12 mouse cellular contexts compared by ENCODE assay signal in genomic region chrX:99456363-99456762, GRCm38 (mm10). TPM values are rescaled to one million over a fixed set of nuclear protein-coding genes. Genes with fewer than 3 reads are reported as not detected.
DNase-seq lines count a peak whose midpoint lies in the region; ATAC-seq and TF ChIP-seq lines count a peak whose summit lies in the region.
"Had no signal": no experiment of that assay in that cellular context is flagged by ENCODE, and none has a peak within 500 bp of the region (broad histone marks: within the 10 kb centered on the region; RNA-seq: fewer than 3 reads in every experiment).

No protein-coding gene starts in this region.

- no peaks in the 10 kb centered on the region for H3K36me3 ChIP-seq in neural tube, embryonic 12.5 days
- H3K36me3 ChIP-seq in neural tube, embryonic 15.5 days, result no peaks in the 10 kb centered on the region
- no peaks in the 10 kb centered on the region for H3K36me3 ChIP-seq in embryonic facial prominence, embryonic 13.5 days
- H3K36me3 ChIP-seq in hindbrain, postnatal 0 days (ENCODE audit: insufficient read depth, low read length), result no peaks in the 10 kb centered on the region
- H3K36me3 ChIP-seq in neural tube, embryonic 13.5 days, result no peaks in the 10 kb centered on the region
- H3K36me3 ChIP-seq in kidney, adult 2 months (ENCODE audit: control insufficient read depth, insufficient read depth, low read length), result no peaks in the 10 kb centered on the region

- no peak for TF ChIP-seq CTCF in hindbrain, postnatal 0 days (IDR thresholded peaks at IDR 0.05; ENCODE audit: low read depth)
- no peak for TF ChIP-seq CTCF in kidney, adult 2 months (conservative IDR thresholded peaks at IDR 0.05; ENCODE audit: insufficient read depth, insufficient read length, low read depth, low read length)

- no peaks in the 10 kb centered on the region for H3K9me3 ChIP-seq in neural tube, embryonic 12.5 days
- no peaks in the 10 kb centered on the region for H3K9me3 ChIP-seq in neural tube, embryonic 15.5 days (replicated peaks)
- H3K9me3 ChIP-seq in embryonic facial prominence, embryonic 13.5 days, result no peaks in the 10 kb centered on the region
- H3K9me3 ChIP-seq in hindbrain, postnatal 0 days (ENCODE audit: low read length), result no peaks in the 10 kb centered on the region
- no peaks in the 10 kb centered on the region for H3K9me3 ChIP-seq in neural tube, embryonic 13.5 days

- no peak overlapping the region for H3K9ac ChIP-seq in neural tube, embryonic 12.5 days
- no peak overlapping the region for H3K9ac ChIP-seq in neural tube, embryonic 15.5 days (replicated peaks)
- H3K9ac ChIP-seq in embryonic facial prominence, embryonic 13.5 days, result no peak overlapping the region
- no peak overlapping the region for H3K9ac ChIP-seq in hindbrain, postnatal 0 days (replicated peaks; ENCODE audit: low read length)
- no peak overlapping the region for H3K9ac ChIP-seq in neural tube, embryonic 13.5 days

- TF ChIP-seq POLR2A in kidney, adult 2 months (IDR thresholded peaks at IDR 0.05; ENCODE audit: low read depth, low read length), result no peak

- peak overlapping the region; percentile 30 for H3K4me2 ChIP-seq in neural tube, embryonic 12.5 days (replicated peaks)
- no peak overlapping the region for H3K4me2 ChIP-seq in neural tube, embryonic 15.5 days
- no peak overlapping the region for H3K4me2 ChIP-seq in embryonic facial prominence, embryonic 13.5 days
- H3K4me2 ChIP-seq in hindbrain, postnatal 0 days (ENCODE audit: low read depth, low read length), result no peak overlapping the region
- H3K4me2 ChIP-seq in neural tube, embryonic 13.5 days, result no peak overlapping the region

- H3K4me1 ChIP-seq in neural tube, embryonic 12.5 days, result peaks cover 25% of the 10 kb centered on the region
- peaks cover 16% of the 10 kb centered on the region for H3K4me1 ChIP-seq in neural tube, embryonic 15.5 days
- H3K4me1 ChIP-seq in embryonic facial prominence, embryonic 13.5 days, result peaks cover 38% of the 10 kb centered on the region
- H3K4me1 ChIP-seq in hindbrain, postnatal 0 days (ENCODE audit: insufficient read depth, low read length), result no peaks in the 10 kb centered on the region
- peaks cover 38% of the 10 kb centered on the region for H3K4me1 ChIP-seq in neural tube, embryonic 13.5 days (replicated peaks)
- no peaks in the 10 kb centered on the region for H3K4me1 ChIP-seq in kidney, adult 2 months (ENCODE audit: control insufficient read depth, insufficient read depth, low read length)

- H3K4me3 ChIP-seq in neural tube, embryonic 12.5 days, result no peak overlapping the region
- no peak overlapping the region for H3K4me3 ChIP-seq in neural tube, embryonic 15.5 days (replicated peaks)
- no peak overlapping the region for H3K4me3 ChIP-seq in embryonic facial prominence, embryonic 13.5 days
- H3K4me3 ChIP-seq in hindbrain, postnatal 0 days (ENCODE audit: low read length), result no peak overlapping the region
- no peak overlapping the region for H3K4me3 ChIP-seq in neural tube, embryonic 13.5 days
- no peak overlapping the region for H3K4me3 ChIP-seq in kidney, adult 2 months (ENCODE audit: insufficient read depth, low read depth, low read length)

- no peaks in the 10 kb centered on the region; the same call in 1 of the 2 replicates for H3K27me3 ChIP-seq in neural tube, embryonic 12.5 days (replicated peaks)
- H3K27me3 ChIP-seq in neural tube, embryonic 15.5 days (replicated peaks), result peaks cover 16% of the 10 kb centered on the region; the same call in 1 of the 2 replicates
- peaks cover 47% of the 10 kb centered on the region for H3K27me3 ChIP-seq in embryonic facial prominence, embryonic 13.5 days
- no peaks in the 10 kb centered on the region for H3K27me3 ChIP-seq in hindbrain, postnatal 0 days (ENCODE audit: insufficient read depth, low read length)
- H3K27me3 ChIP-seq in neural tube, embryonic 13.5 days, result peaks cover 60% of the 10 kb centered on the region
- no peaks in the 10 kb centered on the region for H3K27me3 ChIP-seq in kidney, adult 2 months (replicated peaks; ENCODE audit: control insufficient read depth, insufficient read depth, low read length)

- no peak for ATAC-seq in neural tube, embryonic 12.5 days (ENCODE audit: low FRiP score, low read depth)
- no peak for ATAC-seq in neural tube, embryonic 15.5 days (ENCODE audit: low FRiP score)
- no peak for ATAC-seq in embryonic facial prominence, embryonic 13.5 days (ENCODE audit: insufficient number of reproducible peaks, insufficient read depth, low FRiP score, low TSS enrichment, low read depth)
- ATAC-seq in hindbrain, postnatal 0 days, result peak; percentile 48; the same call in 1 of the 2 replicates
- ATAC-seq in neural tube, embryonic 13.5 days (ENCODE audit: low read depth), result peak; percentile 29; the same call in 1 of the 2 replicates

- H3K27ac ChIP-seq in neural tube, embryonic 12.5 days, result no peak overlapping the region
- H3K27ac ChIP-seq in neural tube, embryonic 15.5 days (replicated peaks), result no peak overlapping the region
- H3K27ac ChIP-seq in embryonic facial prominence, embryonic 13.5 days, result peak overlapping the region; percentile 33
- H3K27ac ChIP-seq in hindbrain, postnatal 0 days, result peak overlapping the region; percentile 36; the same call in 1 of the 2 replicates
- peak overlapping the region; percentile 42 for H3K27ac ChIP-seq in neural tube, embryonic 13.5 days (replicated peaks)
- no peak overlapping the region for H3K27ac ChIP-seq in kidney, adult 2 months (ENCODE audit: insufficient read depth, low read depth, low read length)

- DNase-seq in hindbrain, postnatal 0 days (ENCODE audit: low spot score), result no peak
- DNase-seq in kidney, adult 2 months, result no peak
- no peak for DNase-seq in ovary, adult 18-20 months (ENCODE audit: low spot score)
- DNase-seq in thymus, postnatal 14 days, result no peak
- DNase-seq: gastrocnemius, postnatal 25 days; kidney, postnatal 25 days; lung, postnatal 10 days; thymus, postnatal 4 days had no signal

- WGBS in neural tube, embryonic 12.5 days, result 22% methylated on average over 9 of the region's 10 CpGs
- WGBS in neural tube, embryonic 15.5 days, result 32% methylated on average over 7 of the region's 10 CpGs
- WGBS in embryonic facial prominence, embryonic 13.5 days, result 42% methylated on average over 8 of the region's 10 CpGs
- WGBS in hindbrain, postnatal 0 days, result 41% methylated on average over 10 of the region's 10 CpGs
- 31% methylated on average over 9 of the region's 10 CpGs for WGBS in neural tube, embryonic 13.5 days
- WGBS in kidney, adult 2 months, result 70% methylated on average over 9 of the region's 10 CpGs

RNA-seq across cellular contexts. Expression of gene Pja1, which starts 14.7 kb away (rescaled TPM):
- 266 and 268 TPM in 2 replicates for polyA plus RNA-seq in neural tube, embryonic 12.5 days (2016; fragmentation: Nextera tagmentation; extraction: Ambion mirVana)
- polyA plus RNA-seq in neural tube, embryonic 15.5 days (2015; fragmentation: Nextera tagmentation; extraction: Ambion mirVana), result 313 and 347 TPM in 2 replicates
- 181 and 195 TPM in 2 replicates for polyA plus RNA-seq in embryonic facial prominence, embryonic 13.5 days (2015; fragmentation: Nextera tagmentation; extraction: Ambion mirVana)
- total RNA-seq in hindbrain, postnatal 0 days (2014; rRNA removed), result 194 and 216 TPM in 2 replicates
- 335 and 344 TPM in 2 replicates for polyA plus RNA-seq in hindbrain, postnatal 0 days (2015; fragmentation: Nextera tagmentation; extraction: Ambion mirVana)
- 321 and 339 TPM in 2 replicates for polyA plus RNA-seq in neural tube, embryonic 13.5 days (2015; fragmentation: Nextera tagmentation; extraction: Ambion mirVana)
- polyA plus RNA-seq in kidney, adult 2 months (2012; rRNA removed), result 52.0 and 56.2 TPM in 2 replicates

Comparison
In these comparisons a context has a peak if more than half of its experiments do, and no peak if none do; other contexts are left out.
1. ATAC-seq: peak in hindbrain, postnatal 0 days (single experiment) and neural tube, embryonic 13.5 days (single experiment); none in neural tube, embryonic 12.5 days (single experiment), neural tube, embryonic 15.5 days (single experiment) and embryonic facial prominence, embryonic 13.5 days (single experiment).
2. H3K27ac ChIP-seq: peak in embryonic facial prominence, embryonic 13.5 days (single experiment), hindbrain, postnatal 0 days (single experiment) and neural tube, embryonic 13.5 days (single experiment); none in neural tube, embryonic 12.5 days (single experiment), neural tube, embryonic 15.5 days (single experiment) and kidney, adult 2 months (single experiment).